Mouse (Mus musculus) neural tube, embryonic 15.5 days (tissue): ENCODE data around the gene Ap2a1. TPM values are rescaled to one million over a fixed set of nuclear protein-coding genes. Genes with fewer than 3 reads are reported as not detected.

Source experiments
- ATAC-seq: fragments of 200-750 bp; cut with Nextera tagmentation; 2 replicates; pipeline ENCODE4 v1.8.0; 2017; ENCODE audit warnings: mild to moderate bottlenecking, moderate TSS enrichment, moderate library complexity; ENCODE audit not compliant: low FRiP score
- H3K27ac ChIP-seq: fragments of 300-500 bp; sonication (generic); replicated peaks from 2 replicates; pipeline ENCODE4 v1.5.1; 2015; ENCODE audit warnings: mild to moderate bottlenecking, inconsistent platforms
- H3K27me3 ChIP-seq: fragments of 300-500 bp; sonication (generic); replicated peaks from 2 replicates; pipeline ENCODE4 v1.6.1; 2015; ENCODE audit warnings: inconsistent platforms
- H3K36me3 ChIP-seq: fragments of 300-500 bp; sonication (generic); 2 replicates; pipeline ENCODE4 v1.6.1; 2015; ENCODE audit warnings: inconsistent platforms
- H3K4me1 ChIP-seq: fragments of 300-500 bp; sonication (generic); 2 replicates; pipeline ENCODE4 v1.6.1; 2015; ENCODE audit warnings: inconsistent platforms
- H3K4me2 ChIP-seq: fragments of 300-500 bp; sonication (generic); 2 replicates; pipeline ENCODE4 v1.6.1; 2015; ENCODE audit warnings: inconsistent platforms, mild to moderate bottlenecking, moderate library complexity
- H3K4me3 ChIP-seq: fragments of 300-500 bp; sonication (generic); replicated peaks from 2 replicates; pipeline ENCODE4 v1.5.1; 2015; ENCODE audit warnings: mild to moderate bottlenecking, inconsistent platforms
- H3K9ac ChIP-seq: fragments of 300-500 bp; sonication (generic); replicated peaks from 2 replicates; pipeline ENCODE4 v1.6.1; 2015; ENCODE audit warnings: mild to moderate bottlenecking, inconsistent platforms
- H3K9me3 ChIP-seq: fragments of 300-500 bp; sonication (generic); replicated peaks from 2 replicates; pipeline ENCODE4 v1.6.1; 2016; ENCODE audit warnings: inconsistent platforms
- WGBS: fragments of 180-500 bp; shearing (Covaris S2); methylation state at CpG from one replicate; pipeline ENCODE4 v1.1.7; 2015; ENCODE audit warnings: mixed read lengths; 5-methylcytosine and 5-hydroxymethylcytosine counted together
- polyA plus RNA-seq: library from polyadenylated mRNA; unstranded; fragments of >200 nt; fragmentation: Nextera tagmentation; extraction: Ambion mirVana; gene quantifications from 2 replicates; pipeline ENCODE4 v1.2.1, GENCODE M21; 2015

Ap2a1 gene
- 122 and 126 TPM in 2 replicates for polyA plus RNA-seq

DNA sequence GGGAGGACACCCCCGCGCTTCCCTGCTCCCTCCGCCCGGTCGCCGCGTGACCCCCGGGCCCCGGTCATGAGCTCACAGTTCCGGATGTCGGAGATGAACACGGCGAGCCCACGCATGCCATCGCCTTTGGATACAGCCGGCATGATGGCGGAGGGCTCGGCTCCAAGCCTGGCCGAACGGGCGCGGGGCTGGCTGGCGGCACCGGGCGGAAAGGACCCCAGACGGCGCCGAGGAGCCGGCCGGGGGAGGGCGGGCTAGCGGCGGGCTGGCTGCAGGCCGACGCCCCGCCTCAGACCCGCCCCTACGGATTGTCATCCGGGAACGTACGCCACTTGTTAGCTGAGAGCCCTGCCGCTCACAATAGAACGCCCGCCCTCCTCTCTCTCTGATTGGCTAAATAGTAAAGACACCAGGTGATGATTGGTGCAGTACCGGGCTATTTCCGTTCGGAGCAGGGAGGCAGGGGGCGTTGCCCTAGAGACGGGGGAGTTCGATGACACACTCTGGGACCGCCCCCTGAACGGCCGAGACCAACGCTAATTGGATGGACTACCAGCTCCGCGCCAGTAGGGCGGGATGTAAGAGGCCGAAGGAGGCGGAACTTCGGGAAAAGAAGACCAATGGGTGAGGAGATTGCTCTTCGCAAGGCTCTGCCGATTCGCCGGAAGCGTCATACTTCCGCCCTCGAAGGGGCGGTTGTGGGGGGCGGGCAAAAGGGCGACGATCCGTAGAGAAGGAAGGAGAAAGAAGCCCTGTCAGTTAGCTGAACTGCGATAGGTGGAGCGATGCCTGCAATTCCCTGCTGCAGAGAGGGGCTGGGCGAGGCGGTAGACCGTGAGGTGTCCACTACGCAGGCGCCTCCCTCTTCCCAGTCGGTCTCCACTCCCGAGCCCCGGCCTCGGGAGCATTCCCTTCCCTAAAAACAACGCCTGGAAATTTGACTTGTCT is at the start of gene Ap2a1:
Gene Ap2a1, minus strand, starts transcription at position 293 of the 948 bp plus-strand sequence.
- H3K36me3 ChIP-seq = peaks cover 14% of the 10 kb centered on the region
- H3K4me2 ChIP-seq = peak within 1 kb of the TSS; percentile 73
- WGBS = under 1% methylated on average over 84 of the region's 84 CpGs
- peaks cover 29% of the 10 kb centered on the region for H3K4me1 ChIP-seq
- H3K9ac ChIP-seq = peak within 1 kb of the TSS; percentile 96
- peak within 1 kb of the TSS; percentile 94 for H3K4me3 ChIP-seq
- no peaks in the 10 kb centered on the region for H3K27me3 ChIP-seq
- peak; percentile 99 for ATAC-seq
- H3K9me3 ChIP-seq = no peaks in the 10 kb centered on the region
- H3K27ac ChIP-seq = peak within 1 kb of the TSS; percentile 91

GRCm38 (mm10) chr7:44978300-44978699 is 49.0 kb upstream of the Ap2a1 start:
- H3K4me1 ChIP-seq = peaks cover 20% of the 10 kb centered on the region
- no peaks in the 10 kb centered on the region for H3K27me3 ChIP-seq
- H3K36me3 ChIP-seq = peaks cover 69% of the 10 kb centered on the region
- H3K9me3 ChIP-seq = no peaks in the 10 kb centered on the region
- no peak for ATAC-seq
- H3K27ac ChIP-seq = no peak overlapping the region
- H3K4me3 ChIP-seq = no peak overlapping the region
- H3K9ac ChIP-seq = no peak overlapping the region
- H3K4me2 ChIP-seq = no peak overlapping the region
- WGBS = 93% methylated on average over 3 of the region's 3 CpGs

- Histone ChIP-seq H3K36me3 (peaks cover 42% of the 10 kb centered on the region), H3K27ac (peak overlapping the region; percentile 97), H3K9ac (no peak overlapping the region), H3K4me1 (peaks cover 49% of the 10 kb centered on the region), H3K4me2 (peak overlapping the region; percentile 92), H3K27me3 (no peaks in the 10 kb centered on the region), H3K9me3 (no peaks in the 10 kb centered on the region), H3K4me3 (peak overlapping the region; percentile 60)
- ATAC-seq = no peak
- 18% methylated on average over 6 of the region's 6 CpGs for WGBS
Measured at GRCm38 (mm10) chr7:44975117-44975419, 45.8 kb upstream of the Ap2a1 start.

DNA sequence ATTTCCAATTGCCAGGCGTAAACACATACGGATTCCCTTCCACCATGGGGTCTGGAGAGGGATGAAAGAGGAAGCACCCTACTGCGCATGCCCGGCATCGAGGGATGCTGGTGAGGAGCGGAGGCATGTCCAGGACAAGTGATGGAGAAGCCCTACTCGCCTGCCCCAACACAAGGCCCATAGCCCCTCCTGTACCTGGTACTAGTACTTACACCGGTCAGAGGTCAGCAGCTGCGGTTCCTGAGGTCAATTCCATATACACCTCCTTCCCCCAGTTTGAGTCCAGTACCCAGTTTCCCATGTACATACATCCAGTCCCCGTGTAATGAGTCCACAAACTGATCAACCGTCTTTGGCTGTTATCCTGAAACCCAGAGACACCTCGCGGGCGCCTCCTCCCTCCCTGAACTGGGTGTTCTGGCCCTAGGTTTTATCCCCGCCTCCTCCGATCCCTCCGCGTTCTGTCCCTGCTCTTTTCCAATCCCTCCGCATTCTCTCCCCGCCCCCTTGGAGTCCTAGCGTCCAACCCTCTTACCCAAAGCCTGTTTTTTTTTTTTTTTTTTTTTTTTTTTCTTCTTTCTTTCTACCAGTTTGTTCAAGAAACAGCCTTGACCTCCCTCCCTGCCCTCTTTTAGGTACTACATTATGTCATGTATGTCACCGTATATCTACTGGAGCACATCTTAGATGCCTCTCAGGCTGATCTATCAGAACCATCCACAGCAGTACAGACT is 45.3 kb upstream of the Ap2a1 start, which contains the start of gene Cpt1c:
Gene Cpt1c, minus strand, starts transcription at position 469 of the 734 bp plus-strand sequence.
- peak; percentile 64 for ATAC-seq
- H3K27me3 ChIP-seq = no peaks in the 10 kb centered on the region
- no peaks in the 10 kb centered on the region for H3K9me3 ChIP-seq
- H3K36me3 ChIP-seq = peaks cover 37% of the 10 kb centered on the region
- peak within 1 kb of the TSS; percentile 73 for H3K9ac ChIP-seq
- H3K27ac ChIP-seq = peak within 1 kb of the TSS; percentile 97
- H3K4me2 ChIP-seq = peak within 1 kb of the TSS; percentile 92
- H3K4me3 ChIP-seq = peak within 1 kb of the TSS; percentile 60
- under 1% methylated on average over 22 of the region's 22 CpGs for WGBS
- H3K4me1 ChIP-seq = peaks cover 54% of the 10 kb centered on the region

GRCm38 (mm10) chr7:44973415-44974130 is 44.3 kb upstream of the Ap2a1 start:
- H3K4me3 ChIP-seq = peak overlapping the region; percentile 60
- 35% methylated on average over 14 of the region's 14 CpGs for WGBS
- H3K36me3 ChIP-seq = peaks cover 27% of the 10 kb centered on the region
- H3K4me2 ChIP-seq = peak overlapping the region; percentile 92
- no peak for ATAC-seq
- H3K27me3 ChIP-seq = no peaks in the 10 kb centered on the region
- H3K9ac ChIP-seq = peak overlapping the region; percentile 73
- no peaks in the 10 kb centered on the region for H3K9me3 ChIP-seq
- H3K27ac ChIP-seq = peak overlapping the region; percentile 97
- peaks cover 54% of the 10 kb centered on the region for H3K4me1 ChIP-seq

DNA sequence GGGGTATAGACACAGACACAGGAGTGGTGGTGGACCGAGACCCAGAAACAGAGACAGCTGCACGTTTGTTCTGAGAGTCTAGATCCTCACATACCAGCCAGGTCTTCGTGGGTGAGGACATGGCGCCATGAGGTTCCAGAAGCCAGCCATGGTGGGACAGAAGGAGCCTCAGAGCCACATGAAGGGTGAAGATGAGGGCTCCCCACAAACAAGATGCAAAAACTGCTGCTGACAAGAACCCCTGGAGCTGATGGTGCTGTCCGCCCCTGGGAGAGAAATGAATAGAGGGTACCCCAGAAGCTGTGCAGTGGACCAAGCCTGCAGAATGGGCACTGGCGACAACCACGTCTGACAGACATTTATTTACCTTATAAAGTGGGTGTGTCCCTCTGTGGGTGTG is 41.8 kb upstream of the Ap2a1 start:
- Histone ChIP-seq H3K4me2 (peak overlapping the region; percentile 92), H3K9me3 (no peaks in the 10 kb centered on the region), H3K27me3 (no peaks in the 10 kb centered on the region), H3K36me3 (peaks cover 21% of the 10 kb centered on the region), H3K4me3 (peak overlapping the region; percentile 55), H3K9ac (peak overlapping the region; percentile 55), H3K27ac (peak overlapping the region; percentile 86), H3K4me1 (peaks cover 54% of the 10 kb centered on the region)
- WGBS = 67% methylated on average over 7 of the region's 7 CpGs
- no peak for ATAC-seq

DNA sequence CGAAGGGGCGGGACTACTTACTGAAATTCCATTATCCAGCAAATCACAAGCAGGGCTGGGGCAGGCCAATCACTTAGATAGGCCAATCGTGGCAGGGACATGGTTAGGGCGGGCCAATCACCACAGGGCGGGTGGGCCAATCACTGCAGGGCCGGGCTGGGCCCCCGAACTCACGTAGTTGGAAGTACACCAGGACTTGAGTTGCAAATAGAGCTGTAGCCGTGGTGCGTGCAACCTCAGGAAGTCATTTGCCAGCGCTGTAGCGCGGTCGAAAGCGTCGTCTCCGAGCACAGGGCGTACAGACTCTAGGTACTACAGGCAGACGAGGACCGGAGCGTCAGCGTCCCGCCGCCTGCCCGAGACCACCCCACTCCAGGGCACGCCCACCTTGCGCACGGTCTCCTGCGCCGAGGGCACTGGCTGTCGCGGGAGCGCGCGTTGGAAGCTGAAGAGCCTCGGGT is 41.0 kb upstream of the Ap2a1 start:
- Histone ChIP-seq H3K9ac (peak overlapping the region; percentile 55), H3K36me3 (peaks cover 27% of the 10 kb centered on the region), H3K27ac (peak overlapping the region; percentile 86), H3K9me3 (no peaks in the 10 kb centered on the region), H3K4me2 (peak overlapping the region; percentile 92), H3K4me1 (peaks cover 49% of the 10 kb centered on the region), H3K27me3 (no peaks in the 10 kb centered on the region), H3K4me3 (peak overlapping the region; percentile 55)
- under 1% methylated on average over 36 of the region's 36 CpGs for WGBS
- peak; percentile 94 for ATAC-seq

- Histone ChIP-seq H3K4me3 (no peak overlapping the region), H3K4me1 (peaks cover 21% of the 10 kb centered on the region), H3K27ac (no peak overlapping the region), H3K4me2 (no peak overlapping the region), H3K27me3 (no peaks in the 10 kb centered on the region), H3K9me3 (no peaks in the 10 kb centered on the region), H3K36me3 (peaks cover 59% of the 10 kb centered on the region), H3K9ac (no peak overlapping the region)
- WGBS = 77% methylated on average over 15 of the region's 15 CpGs
- ATAC-seq = no peak
Measured at GRCm38 (mm10) chr7:44966638-44967037, 37.3 kb upstream of the Ap2a1 start.

DNA sequence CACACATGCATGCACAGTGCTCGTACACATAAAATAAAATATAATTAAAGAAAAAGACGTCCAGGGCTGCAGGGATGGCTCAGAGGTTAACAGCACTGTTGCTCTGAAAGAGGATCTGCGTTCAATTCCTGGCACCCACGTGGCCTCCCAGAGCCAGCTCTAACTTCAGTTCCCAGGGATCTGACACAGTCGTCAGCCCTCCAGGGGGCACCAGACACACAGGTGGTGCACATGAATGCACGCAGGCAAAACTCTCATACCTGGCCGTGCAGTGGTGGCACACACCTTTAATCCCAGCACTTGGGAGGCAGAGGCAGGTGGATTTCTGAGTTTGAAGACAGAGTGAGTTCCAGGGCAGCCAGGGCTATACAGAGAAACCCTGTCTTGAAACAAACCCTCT is 36.7 kb upstream of the Ap2a1 start:
- Histone ChIP-seq H3K9ac (no peak overlapping the region), H3K4me3 (no peak overlapping the region), H3K27ac (no peak overlapping the region), H3K4me1 (peaks cover 14% of the 10 kb centered on the region), H3K9me3 (no peaks in the 10 kb centered on the region), H3K27me3 (no peaks in the 10 kb centered on the region), H3K4me2 (no peak overlapping the region), H3K36me3 (peaks cover 66% of the 10 kb centered on the region)
- ATAC-seq = no peak
- WGBS = 81% methylated on average over 7 of the region's 7 CpGs

DNA sequence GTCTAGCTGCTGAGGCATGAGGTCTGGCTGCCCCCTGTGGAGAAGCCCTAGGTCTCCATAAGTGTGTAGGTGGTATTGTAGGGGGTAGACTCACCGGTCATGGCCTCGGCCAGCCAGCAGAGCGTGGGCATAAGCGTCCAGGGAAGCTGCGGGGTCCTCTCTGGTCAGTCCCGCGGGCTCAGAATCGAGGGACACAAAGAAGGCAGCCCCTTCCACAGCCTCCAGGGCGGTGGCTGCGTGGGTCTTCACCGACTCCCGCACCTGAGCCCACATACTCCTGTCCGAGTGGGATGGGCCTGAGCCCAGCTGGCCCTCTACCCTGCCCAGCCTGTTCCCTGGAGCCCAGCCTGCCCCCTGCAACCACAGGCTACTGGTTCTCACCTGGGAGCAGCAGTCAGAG is 35.7 kb upstream of the Ap2a1 start:
- peaks cover 75% of the 10 kb centered on the region for H3K36me3 ChIP-seq
- 92% methylated on average over 13 of the region's 13 CpGs for WGBS

GRCm38 (mm10) chr7:44962831-44963230 is 33.5 kb upstream of the Ap2a1 start:
- H3K27ac ChIP-seq = no peak overlapping the region
- no peak overlapping the region for H3K4me2 ChIP-seq
- 92% methylated on average over 5 of the region's 5 CpGs for WGBS
- H3K4me1 ChIP-seq = no peaks in the 10 kb centered on the region
- no peak overlapping the region for H3K4me3 ChIP-seq
- ATAC-seq = no peak
- peaks cover 82% of the 10 kb centered on the region for H3K36me3 ChIP-seq
- no peaks in the 10 kb centered on the region for H3K9me3 ChIP-seq
- H3K27me3 ChIP-seq = no peaks in the 10 kb centered on the region
- H3K9ac ChIP-seq = no peak overlapping the region

More for the DNA sequence above, 35.7 kb upstream of the Ap2a1 start:
- Histone ChIP-seq H3K27ac (no peak overlapping the region), H3K9me3 (no peaks in the 10 kb centered on the region), H3K4me3 (no peak overlapping the region), H3K4me1 (peaks cover 5% of the 10 kb centered on the region), H3K4me2 (no peak overlapping the region), H3K27me3 (no peaks in the 10 kb centered on the region), H3K9ac (no peak overlapping the region)
- ATAC-seq = no peak
